ENCODE assay signal across 9 mouse cellular contexts in the genomic region with DNA sequence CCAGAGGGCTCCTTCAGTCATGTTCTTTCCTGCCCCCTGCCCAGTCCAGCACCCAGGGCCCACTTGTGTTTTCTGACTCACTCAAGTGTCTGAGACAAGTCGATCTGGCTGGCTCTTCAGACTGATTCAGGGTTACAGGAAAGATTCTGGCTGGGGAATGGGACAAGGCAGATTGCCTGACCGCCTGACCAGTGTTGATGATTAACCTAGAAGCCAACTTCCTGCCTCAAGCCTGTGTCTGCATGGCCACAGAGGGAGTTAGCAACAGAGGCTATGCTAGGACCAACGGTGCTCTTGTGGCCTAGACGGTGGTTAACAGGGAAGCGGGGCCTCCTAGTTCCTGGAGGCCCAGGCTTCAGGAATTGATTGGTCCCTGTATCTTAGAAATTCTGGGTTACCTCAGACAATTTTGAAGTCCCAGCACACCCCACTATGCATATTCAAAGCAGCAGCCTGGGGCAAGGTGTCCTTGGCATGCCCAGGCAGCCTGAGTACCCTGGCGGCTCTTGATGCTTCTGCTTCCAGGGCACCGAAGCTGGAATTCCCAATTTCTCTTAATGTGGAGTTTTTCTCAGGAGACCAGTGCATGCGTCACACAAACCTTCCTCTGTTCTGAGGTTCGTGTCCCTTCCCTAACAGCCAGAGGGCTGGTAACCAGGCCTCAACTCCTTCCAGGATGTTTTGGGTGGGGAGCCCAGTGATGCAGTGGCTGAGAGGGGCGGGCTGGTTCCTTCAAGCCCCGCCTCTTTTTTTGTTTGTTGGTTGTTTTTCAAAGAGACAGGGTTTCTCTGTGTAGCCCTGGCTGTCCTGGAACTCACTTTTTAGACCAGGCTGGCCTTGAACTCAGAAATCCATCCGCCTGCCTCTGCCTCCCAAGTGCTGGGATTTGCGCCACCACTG. TPM values are rescaled to one million over a fixed set of nuclear protein-coding genes. Genes with fewer than 3 reads are reported as not detected.
DNase-seq lines count a peak whose midpoint lies in the region; ATAC-seq lines count a peak whose summit lies in the region.
"Had no signal": no experiment of that assay in that cellular context is flagged by ENCODE, and none has a peak within 500 bp of the region (broad histone marks: within the 10 kb centered on the region; RNA-seq: fewer than 3 reads in every experiment).

No protein-coding gene starts in this region.

- H3K9ac ChIP-seq in liver, embryonic 15.5 days, result no peak overlapping the region

- WGBS in liver, embryonic 15.5 days (ENCODE audit: insufficient replicate concordance), result 46% methylated on average over 13 of the region's 13 CpGs

- peak; percentile 42 for ATAC-seq in liver, embryonic 15.5 days (ENCODE audit: insufficient read depth)

- H3K4me3 ChIP-seq in liver, embryonic 15.5 days (replicated peaks), result no peak overlapping the region; the same call in 1 of the 2 replicates

- peak overlapping the region; percentile 78 for H3K27ac ChIP-seq in liver, embryonic 15.5 days (replicated peaks)

- peak overlapping the region; percentile 34 for H3K4me2 ChIP-seq in liver, embryonic 15.5 days

- no peaks in the 10 kb centered on the region for H3K9me3 ChIP-seq in liver, embryonic 15.5 days (replicated peaks)

- peak; percentile 42 for DNase-seq in urinary bladder, postnatal 14 days (ENCODE audit: low spot score)
- no peak for DNase-seq in urinary bladder, postnatal 25 days (ENCODE audit: low spot score)
- DNase-seq in kidney, adult 9 months, result peak; percentile 93
- DNase-seq in ovary, postnatal 10 days (ENCODE audit: low spot score), result no peak
- no peak for DNase-seq in right cerebral cortex, adult 2 months (ENCODE audit: low spot score in 2 of 2)
- DNase-seq in heart, postnatal 4 days, result no peak
- DNase-seq in B cell, adult 2 months, result no peak
- DNase-seq: cerebellum, adult 11-12 months had no signal

- peaks cover 52% of the 10 kb centered on the region for H3K36me3 ChIP-seq in liver, embryonic 15.5 days (replicated peaks)

- peaks cover 2% of the 10 kb centered on the region; the same call in 1 of the 2 replicates for H3K27me3 ChIP-seq in liver, embryonic 15.5 days

- H3K4me1 ChIP-seq in liver, embryonic 15.5 days (replicated peaks), result peaks cover 26% of the 10 kb centered on the region

RNA-seq across cellular contexts. Expression of a gene that starts 10.0 kb away (rescaled TPM):
- 0.17 TPM in 1 of 2 replicates, not detected in the other for polyA plus RNA-seq in liver, embryonic 15.5 days (2015; fragmentation: Nextera tagmentation; extraction: Ambion mirVana)
- total RNA-seq in heart, postnatal 4 days (2021), result not detected

RNA-seq across cellular contexts. Expression of a gene that starts 11.0 kb away (rescaled TPM):
- polyA plus RNA-seq in liver, embryonic 15.5 days (2015; fragmentation: Nextera tagmentation; extraction: Ambion mirVana), result 47.9 and 55.1 TPM in 2 replicates
- total RNA-seq in heart, postnatal 4 days (2021), result 10 to 100 TPM; 11.8 to 12.7 TPM

RNA-seq across cellular contexts. Expression of a gene that starts 23.3 kb away (rescaled TPM):
- polyA plus RNA-seq in liver, embryonic 15.5 days (2015; fragmentation: Nextera tagmentation; extraction: Ambion mirVana), result 116 and 117 TPM in 2 replicates
- total RNA-seq in heart, postnatal 4 days (2021), result 100 to 1,000 TPM; 103 to 109 TPM

RNA-seq across cellular contexts. Expression of a gene that starts 23.5 kb away (rescaled TPM):
- polyA plus RNA-seq in liver, embryonic 15.5 days (2015; fragmentation: Nextera tagmentation; extraction: Ambion mirVana), result 118 and 121 TPM in 2 replicates
- 100 to 1,000 TPM; 262 to 304 TPM for total RNA-seq in heart, postnatal 4 days (2021)

RNA-seq across cellular contexts. Expression of a gene that starts 57.0 kb away (rescaled TPM):
- polyA plus RNA-seq in liver, embryonic 15.5 days (2015; fragmentation: Nextera tagmentation; extraction: Ambion mirVana), result 0.86 and 1.3 TPM in 2 replicates
- total RNA-seq in heart, postnatal 4 days (2021), result 100 to 1,000 TPM in 1 of 2 experiments, 10 to 100 TPM in 1; 92.8 to 101 TPM

Comparison
In these comparisons a context has a peak if more than half of its experiments do, and no peak if none do; other contexts are left out.
1. DNase-seq: peak in urinary bladder, postnatal 14 days (single experiment) and kidney, adult 9 months (single experiment); none in urinary bladder, postnatal 25 days (single experiment), ovary, postnatal 10 days (single experiment), right cerebral cortex, adult 2 months (0 of 2), heart, postnatal 4 days (single experiment) and B cell, adult 2 months (0 of 2).